Mouse (Mus musculus) common myeloid progenitor, adult 5-6 weeks (primary cell): ENCODE measurements around the gene Nrros. TPM values are rescaled to one million over a fixed set of nuclear protein-coding genes. Genes with fewer than 3 reads are reported as not detected.

Experiments used
- ATAC-seq: replicated peaks from 2 replicates; pipeline ENCODE4 v1.8.0; 2016; ENCODE audit warnings: low read depth, mild to moderate bottlenecking, moderate TSS enrichment, inconsistent platforms; ENCODE audit not compliant: poor library complexity, severe bottlenecking
- total RNA-seq: library from RNA; stranded (forward); fragments of 200-1000, 187-1606 nt; gene quantifications from 2 replicates; pipeline ENCODE4 v1.2.3, GENCODE M21; 2017

The Nrros gene
- total RNA-seq, 1 experiment from 2014 or later = 98.7 TPM

DNA sequence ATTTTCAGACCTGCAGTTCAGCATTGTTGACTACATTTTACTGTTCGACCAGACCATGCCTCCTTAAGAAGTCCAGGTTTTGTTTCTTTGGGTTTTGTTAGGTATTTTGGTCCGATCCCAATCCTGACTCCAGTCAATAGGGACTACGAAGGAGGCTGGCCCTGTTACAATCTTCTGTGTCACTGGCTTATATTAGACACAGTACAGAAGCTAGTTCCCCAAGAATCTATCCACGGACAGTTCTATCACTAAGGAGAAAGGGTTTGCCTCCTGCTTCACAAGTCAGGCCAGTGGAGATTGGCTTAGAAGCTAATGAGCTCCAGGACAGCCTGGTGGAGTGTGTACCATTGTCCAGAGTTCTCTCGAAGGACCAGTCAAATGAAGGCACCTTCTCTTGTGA, 1.5 kb downstream of the Nrros start:
- no peak for ATAC-seq

DNA sequence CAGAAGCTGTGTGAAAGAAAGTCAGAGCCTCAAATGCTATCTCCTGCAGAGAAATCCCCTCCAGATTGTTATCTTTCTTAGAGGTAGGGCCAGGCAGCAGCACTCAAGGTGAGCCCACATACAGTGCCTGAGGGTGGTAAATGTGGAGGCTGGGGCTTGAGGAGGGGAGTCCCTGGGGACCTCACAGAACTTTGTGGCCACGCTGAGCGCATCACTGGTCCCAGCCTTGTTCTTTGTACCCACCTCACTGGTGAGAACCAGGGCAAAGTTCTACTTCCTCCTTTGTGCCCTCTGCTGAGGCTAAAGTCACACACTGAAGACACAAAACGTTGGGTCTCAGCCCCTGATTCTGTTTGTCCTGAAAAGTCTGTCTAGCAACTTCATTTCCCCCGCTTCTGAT, 2.0 kb downstream of the Nrros start:
- ATAC-seq = peak; percentile 35

DNA sequence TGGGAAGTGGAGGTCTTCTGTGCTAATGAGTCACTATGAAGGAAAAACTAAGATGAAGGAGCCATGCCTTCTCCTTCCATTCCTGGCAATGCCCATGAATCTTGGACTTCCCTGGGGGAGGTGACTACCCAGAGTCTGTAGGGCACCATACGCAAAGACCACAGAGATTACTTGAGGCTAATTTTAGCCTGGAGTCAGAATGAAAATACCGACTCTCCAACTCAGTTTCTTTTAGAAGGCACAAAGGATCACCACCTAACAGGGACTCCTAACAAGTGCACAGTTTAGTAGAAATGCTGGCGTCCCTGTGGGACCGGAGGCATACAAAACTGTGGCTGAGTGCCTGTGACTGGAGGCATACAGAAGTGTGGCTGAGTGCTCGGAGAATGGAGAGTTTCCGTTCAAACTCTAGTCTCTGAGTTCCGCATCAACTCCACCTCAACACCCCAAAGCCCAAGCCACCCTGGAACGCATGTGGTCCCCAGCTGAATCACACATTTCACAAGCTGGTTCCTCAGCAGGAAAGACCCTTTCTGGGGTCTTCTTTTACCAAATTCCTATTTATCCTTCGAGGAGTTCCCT, 4.6 kb downstream of the Nrros start:
- no peak for ATAC-seq

DNA sequence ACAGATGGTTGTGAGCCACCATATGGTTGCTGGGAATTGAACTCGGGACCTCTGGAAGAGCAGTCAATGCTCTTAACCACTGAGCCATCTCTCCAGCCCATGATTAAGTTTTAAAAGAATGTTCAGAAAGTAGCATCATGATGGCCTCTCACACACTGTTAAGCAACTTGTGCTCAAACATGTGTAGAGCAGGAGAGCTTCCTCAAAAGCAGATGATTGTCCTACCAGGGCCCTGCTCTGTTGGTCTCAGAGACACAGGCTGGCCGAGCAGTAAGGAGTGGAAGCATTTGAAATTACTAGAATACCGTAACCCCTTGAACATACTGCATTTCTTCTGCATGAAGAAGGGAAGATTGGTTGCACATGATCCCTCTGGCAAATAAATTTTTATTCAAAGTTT, 6.4 kb downstream of the Nrros start:
- no peak for ATAC-seq

DNA sequence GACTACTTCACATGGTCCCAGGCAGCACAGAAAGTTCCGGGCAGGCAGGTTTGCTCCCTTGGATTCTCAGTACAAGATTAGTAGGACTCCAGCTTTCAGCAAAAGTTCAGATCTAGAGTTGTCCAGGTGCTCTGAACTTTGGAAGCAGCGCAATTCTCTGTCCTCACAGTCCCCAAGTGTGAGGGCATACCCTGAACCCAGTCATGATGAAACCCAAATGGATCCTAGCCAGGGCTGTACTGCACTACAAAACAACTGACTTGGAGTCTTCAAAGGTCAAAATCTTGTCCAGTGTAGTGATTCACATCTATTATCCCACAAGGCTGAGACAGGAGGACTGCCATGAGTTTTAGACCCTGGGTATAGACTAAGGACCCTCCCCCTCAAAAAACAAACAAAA, 8.0 kb downstream of the Nrros start:
- ATAC-seq = no peak

DNA sequence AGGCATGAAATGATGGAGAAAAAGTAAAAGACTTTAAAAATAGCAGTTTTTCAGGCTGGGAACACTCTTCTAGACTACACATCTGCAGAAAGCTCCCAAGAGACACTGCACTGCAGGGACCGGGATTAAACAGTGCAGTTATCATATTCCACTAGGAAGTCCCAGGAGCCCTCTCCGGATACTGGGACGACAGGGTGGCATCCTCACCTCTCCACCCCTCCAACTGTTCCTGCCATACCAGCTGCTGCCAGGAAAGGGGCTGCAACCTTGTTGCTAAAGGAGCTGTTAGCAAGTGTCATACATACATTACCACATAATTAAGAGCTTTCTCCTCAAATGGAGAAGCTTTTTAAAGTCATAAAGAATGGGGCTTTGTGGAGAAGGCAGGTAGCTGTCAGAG, 8.7 kb downstream of the Nrros start:
- no peak for ATAC-seq

DNA sequence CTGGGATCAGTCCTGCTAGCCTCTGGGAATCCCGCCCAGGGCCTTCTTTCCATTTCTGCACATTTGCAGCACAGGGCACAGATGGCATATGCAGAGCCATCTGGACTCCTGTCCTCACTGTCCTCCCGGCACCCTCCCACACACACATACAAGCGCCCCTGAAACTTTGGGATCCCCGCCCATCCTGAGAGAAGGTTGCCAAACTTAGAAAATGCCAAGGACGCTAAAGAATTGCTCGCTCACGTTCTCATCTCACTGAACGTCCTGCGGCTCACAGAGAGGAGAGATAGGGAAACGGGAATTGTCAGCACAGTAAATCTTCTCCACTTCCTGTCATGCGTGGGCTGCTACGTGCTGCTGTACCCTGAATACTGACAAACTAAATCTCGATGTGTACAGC, 11.0 kb downstream of the Nrros start:
- no peak for ATAC-seq

DNA sequence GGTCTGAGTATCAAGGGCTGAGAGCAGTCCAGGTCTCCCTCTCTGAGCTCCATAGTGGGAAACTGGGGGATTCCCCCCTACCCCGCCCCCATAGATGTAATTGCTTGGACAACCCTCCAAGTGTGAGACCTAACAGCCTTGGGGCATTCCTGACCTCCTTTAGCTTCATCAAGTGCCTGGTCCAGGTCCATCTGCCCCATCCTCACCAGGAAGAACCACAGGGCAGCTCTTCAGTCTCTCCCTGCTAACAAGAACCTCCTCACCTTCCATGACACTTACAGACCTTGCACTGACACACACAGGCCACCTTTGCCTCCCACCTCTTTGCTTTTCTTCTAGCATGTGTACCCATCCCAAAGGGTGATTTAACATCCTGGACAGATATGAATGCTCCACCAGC, 11.4 kb downstream of the Nrros start:
- no peak for ATAC-seq

DNA sequence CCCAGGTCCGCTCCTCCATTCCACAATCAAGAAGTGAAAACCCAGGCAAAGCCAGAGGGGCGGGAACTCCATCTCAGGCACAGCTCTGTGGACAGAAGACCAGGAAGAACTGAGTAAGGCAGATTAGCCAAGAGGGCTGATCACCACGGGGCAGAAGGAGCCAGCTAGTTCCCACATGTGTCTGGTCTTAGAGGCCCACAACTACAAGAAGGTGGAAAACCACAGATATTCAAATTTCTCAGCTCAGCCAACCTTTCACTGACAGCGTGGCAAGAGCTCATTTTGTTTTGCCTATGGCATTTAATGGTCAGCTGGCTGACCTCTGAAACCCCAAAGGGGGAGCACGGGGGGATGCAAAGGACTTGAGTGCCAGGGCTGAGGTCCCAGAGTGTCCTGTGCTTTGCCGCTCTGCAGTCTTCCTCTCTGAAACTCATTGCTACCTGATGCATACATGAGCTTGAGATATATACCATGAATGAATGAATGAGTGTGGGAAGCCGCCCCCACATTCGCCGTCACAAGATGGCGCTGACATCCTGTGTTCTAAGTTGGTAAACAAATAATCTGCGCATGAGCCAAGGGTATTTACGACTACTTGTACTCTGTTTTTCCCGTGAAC, 17.7 kb downstream of the Nrros start:
- ATAC-seq = no peak

DNA sequence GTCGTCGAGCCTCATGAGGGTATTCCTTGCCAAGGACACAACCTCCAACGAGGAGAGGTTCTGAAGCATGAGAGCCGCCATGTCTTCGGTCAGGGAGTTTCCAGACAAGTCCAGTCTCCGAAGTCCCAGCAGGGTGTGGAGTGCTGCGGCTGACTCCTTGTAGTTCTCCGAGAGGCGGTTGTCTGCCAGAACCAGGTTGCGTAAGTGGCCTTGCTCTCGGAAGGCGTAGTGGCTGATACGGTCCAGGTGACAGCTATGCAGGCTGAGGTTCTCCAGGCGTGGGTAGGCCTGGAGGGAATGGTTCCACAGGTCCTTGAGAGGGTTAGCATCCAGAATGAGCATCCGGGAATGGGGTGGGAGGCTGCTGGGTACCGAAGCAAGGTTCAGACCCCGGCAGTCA, 20.8 kb downstream of the Nrros start:
- no peak for ATAC-seq

DNA sequence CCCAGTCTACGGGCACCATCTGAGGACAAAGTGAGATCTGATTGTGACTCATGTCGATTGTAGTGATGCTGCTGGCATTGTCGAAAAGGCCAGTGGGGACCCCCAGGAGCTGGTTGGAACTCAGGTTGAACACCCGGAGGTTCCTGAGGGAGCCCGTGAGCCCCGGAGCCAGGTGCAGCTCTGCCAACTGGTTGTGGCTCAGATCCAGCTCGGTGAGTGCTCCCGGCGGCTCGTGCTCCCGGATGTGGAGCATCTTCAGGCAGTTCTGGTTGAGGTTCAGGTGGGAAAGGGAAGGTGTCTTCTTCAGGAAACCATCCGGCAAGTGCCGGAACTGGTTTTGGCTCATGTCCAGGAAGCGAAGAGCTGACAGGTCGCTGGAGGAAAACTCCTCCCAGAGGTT, 21.6 kb downstream of the Nrros start:
- ATAC-seq = no peak

DNA sequence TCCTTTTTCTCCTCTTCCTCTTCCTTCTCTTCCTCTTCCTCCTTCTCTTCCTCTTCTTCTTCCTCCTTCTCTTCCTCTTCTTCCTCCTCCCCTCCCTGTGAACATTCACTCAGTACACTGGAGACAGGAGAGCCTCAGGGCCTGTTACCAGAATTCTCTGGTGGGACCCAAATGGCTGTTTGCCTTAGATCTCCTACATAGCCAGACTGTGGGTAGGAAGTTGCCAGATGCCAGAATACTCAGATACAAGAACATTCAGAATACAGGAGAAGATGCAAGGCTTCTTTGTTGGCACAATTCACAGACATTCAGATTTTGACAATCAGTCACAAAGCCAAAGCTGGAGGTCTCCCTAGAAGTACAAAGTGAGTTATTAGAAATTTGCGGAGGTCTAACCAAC, 26.4 kb downstream of the Nrros start:
- no peak for ATAC-seq

DNA sequence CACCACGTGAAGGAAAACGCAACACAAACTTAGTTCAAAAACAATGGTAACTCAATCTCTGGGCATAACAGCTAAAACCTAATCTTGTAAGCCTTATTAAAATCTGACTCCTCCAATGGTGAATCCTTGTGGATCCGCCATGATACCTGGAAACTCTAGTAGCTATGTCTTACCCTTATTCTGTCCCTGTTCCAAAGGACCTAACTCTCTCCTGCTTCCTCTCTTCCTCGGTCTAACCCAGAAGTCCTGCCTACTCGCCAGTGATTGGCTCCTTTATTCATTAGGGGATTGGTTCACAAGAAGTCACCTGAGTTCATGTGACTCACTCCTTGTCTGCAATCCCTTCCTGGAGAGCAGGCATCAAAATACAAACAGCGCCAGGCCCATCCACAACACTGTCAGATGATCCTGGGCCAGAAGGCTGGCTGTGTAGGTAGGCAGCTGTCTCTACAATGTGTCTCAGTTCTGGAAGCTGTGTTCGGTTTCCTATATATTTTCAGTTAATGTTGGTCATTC, 29.5 kb downstream of the Nrros start:
- ATAC-seq = no peak

DNA sequence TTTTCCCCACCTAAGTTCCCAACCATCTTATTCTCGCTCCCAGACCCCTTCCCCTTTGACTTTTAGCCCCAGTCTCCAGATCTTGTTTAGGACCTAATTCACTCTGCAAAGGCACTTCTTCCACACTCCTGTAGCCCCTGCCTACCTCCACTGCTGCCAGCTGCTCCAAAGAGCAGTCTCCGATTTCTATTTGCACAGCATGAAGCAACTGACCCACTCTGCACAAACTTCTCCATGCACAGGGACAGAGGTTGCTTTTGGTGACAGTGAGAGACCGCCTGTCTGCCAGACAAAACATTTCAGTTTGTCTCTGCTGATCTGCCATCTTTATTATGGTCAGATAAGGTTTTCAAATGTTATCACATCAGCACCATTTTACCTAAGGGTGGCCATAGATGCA, 32.2 kb downstream of the Nrros start:
- ATAC-seq = no peak

DNA sequence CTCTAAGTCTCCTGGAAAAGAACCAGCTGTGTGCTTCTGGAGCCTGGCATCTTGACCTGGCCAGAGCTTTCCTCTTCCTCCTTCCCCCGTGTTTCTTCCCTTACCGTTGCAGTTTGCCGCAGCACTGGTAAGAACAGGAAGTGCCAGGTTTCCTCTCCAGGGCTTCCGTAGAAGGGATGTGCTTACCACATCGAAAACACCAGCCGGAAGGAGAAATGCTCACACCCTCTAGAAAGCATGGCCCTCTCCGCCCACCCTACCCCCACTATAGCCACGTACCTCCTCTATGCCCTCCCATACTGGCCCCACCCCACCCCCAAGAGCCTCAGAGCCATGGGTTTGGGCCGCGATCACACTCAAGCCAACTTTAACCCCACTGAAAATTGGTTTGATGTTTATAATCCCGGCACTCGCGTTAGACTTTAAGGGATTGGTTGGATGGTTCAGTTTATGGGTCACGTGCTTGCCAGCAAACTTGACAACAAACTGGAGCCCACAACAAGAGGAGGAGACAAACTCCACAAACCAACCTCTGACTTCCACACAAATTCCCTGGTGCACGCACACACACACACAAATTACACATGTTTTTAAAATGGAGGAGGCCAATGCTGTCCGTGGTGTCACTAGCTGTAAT, 35.1 kb downstream of the Nrros start:
- ATAC-seq = peak; percentile 94

DNA sequence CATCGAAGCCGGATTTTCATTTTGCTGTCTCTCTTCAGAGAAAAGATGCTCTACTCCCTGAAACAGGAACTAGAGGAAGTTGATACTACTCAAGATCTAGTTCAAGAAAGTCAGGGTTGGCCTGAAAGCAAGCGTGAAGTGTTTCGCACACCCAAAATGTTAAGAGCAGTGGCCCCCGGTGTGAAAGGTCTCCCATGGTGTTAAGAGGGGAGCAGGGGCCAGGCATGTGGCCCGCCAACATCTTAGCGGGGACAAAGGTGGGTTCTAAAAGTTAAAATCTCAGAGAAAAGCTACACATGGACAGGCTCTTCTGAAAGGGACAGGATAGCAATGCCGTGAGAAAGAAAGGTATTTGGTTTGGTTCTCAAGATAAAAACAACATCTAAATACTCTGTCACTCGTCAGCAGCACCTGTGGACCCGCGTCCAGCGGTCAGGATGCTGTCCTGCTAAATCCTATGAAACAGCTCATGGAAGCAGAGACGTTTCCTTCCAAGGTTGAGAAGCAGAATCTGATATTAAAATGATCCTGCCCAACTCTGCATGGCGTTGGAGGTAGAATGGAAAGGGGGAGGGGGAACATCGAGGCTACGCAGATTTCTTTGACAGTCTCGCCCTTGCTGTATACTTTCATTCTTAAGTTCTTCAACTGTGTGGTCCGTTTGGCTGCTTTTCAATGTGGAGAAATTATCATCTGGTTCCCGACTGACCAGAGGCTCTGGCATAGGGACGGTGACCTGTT, 35.8 kb downstream of the Nrros start:
- ATAC-seq = 0 out of 2 replicates have a peak, but pooled peaks have one; percentile 5

DNA sequence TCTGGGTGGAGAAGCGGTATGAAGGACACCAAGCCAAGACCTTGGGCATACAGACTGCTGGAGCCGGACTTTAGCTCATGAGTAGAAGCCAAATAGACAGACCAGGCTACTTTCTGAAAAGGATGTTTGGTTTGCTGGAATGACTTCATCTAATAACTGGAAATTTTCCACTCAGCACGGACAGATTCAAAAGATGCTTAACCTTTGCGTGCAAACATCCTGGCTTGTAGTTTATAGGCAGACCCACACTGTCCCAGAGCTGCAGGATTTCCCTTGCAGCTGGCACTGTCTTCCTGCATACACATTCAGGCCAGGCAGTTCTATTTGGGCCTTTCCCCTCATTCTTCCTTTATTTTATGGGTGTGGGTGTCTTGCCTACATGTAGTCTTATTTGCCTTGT, 38.3 kb downstream of the Nrros start:
- no peak for ATAC-seq

DNA sequence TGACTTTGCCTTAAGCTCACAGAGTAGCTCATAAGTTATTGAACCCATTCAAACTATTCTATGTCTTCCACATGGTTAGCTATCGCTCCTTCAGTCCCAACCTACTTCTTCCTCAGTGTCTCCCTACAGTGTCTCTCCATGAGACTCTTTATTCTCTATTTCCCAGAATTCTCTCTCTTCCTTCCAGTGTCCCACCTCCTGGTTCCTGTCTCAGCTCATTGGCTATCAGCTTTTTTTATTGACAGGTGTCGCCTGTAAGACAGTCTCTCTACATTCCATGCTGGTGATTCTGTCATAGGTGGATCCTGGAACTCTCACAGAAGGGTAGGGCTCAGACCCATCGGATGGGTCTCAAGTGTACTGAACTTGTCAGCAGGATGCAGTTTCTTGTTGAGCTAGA, 40.0 kb downstream of the Nrros start:
- no peak for ATAC-seq

DNA sequence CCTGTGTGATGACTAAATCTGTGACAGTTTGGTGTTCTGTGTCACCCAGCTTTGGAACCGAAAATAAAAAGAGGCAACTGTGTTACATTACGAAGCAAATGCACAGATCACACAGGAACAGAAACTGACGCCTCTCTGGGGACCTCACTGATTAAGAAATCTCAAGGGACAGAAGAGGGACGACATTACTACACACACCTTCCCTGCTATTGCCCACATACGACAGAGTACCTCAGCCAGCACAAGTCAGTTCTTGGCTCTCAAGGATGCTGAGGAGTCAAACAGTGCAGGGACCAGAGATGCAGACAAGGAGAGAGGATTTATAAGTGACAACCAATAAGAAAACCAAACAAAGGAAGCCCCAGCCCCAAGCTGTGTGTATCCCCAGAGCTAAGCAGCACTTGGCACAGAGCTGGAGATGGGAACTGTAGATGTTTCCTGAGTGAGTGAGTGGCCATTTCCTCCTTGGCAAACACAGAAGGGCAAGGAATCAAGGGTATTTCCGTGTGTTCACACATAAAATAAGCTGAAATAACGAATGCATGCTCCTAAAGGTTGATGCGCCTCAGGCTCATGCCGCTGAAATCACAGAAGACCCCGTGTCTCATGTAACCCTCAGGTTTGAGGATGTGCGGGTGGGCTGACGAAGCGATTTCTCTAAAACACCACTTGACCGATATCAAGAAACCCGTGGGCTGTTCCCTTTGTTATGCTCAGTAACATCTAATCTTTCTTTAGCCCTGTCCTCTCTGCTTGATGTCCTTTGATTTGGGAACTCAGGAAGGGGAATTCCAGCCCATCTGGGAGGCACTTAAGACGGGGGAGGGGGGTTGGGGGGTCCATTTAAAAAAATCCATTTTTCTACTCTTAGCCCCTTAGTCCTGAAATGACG, 40.7 kb downstream of the Nrros start:
- peak; percentile 60 for ATAC-seq

DNA sequence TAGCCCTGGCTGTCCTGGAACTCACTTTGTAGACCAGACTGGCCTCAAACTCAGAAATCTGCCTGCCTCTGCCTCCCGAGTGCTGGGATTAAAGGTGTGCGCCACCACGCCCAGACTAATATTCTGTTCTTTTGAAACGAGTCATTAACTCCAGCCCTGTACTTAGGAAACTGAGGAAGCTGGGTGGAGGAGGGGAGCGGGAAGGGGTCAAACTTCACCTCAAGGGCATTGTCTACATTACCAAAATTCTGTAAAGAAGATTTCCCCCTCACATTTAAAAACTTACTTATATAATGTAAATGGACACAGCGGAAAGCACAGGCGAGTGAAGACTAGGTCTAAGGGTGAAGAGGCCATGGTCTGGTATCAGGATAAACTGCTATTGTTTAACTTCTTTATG, 41.4 kb downstream of the Nrros start:
- ATAC-seq = no peak
